Mouse (Mus musculus) embryonic facial prominence, embryonic 11.5 days (tissue): ENCODE data around the gene Gm3045. TPM values are rescaled to one million over a fixed set of nuclear protein-coding genes. Genes with fewer than 3 reads are reported as not detected.

Experiments used
- ATAC-seq: fragments of 200-750 bp; cut with Nextera tagmentation; replicated peaks from 2 replicates; pipeline ENCODE4 v1.8.0; 2017; ENCODE audit warnings: low read depth; ENCODE audit not compliant: insufficient number of reproducible peaks, low FRiP score, low TSS enrichment
- DNase-seq: peaks from one replicate; pipeline ENCODE4 v3.0.0-alpha.2; 2015; ENCODE audit warnings: low spot score
- H3K27ac ChIP-seq: fragments of 300-500 bp; sonication (generic); replicated peaks from 2 replicates; pipeline ENCODE4 v1.5.1; 2014; ENCODE audit warnings: mild to moderate bottlenecking, low read depth, low read length, control low read depth
- H3K27me3 ChIP-seq: fragments of 300-500 bp; sonication (generic); 2 replicates; pipeline ENCODE4 v1.6.1; 2014; ENCODE audit warnings: mild to moderate bottlenecking, low read length, moderate library complexity, mixed read lengths; ENCODE audit not compliant: control insufficient read depth, insufficient read depth
- H3K36me3 ChIP-seq: fragments of 300-500 bp; sonication (generic); replicated peaks from 2 replicates; pipeline ENCODE4 v1.6.1; 2014; ENCODE audit warnings: low read depth, mild to moderate bottlenecking, low read length, moderate library complexity, mixed read lengths; ENCODE audit not compliant: control insufficient read depth, insufficient read depth
- H3K4me1 ChIP-seq: fragments of 300-500 bp; sonication (generic); 2 replicates; pipeline ENCODE4 v1.6.1; 2014; ENCODE audit warnings: low read length, mixed read lengths; ENCODE audit not compliant: control insufficient read depth, insufficient read depth
- H3K4me2 ChIP-seq: fragments of 300-500 bp; sonication (generic); 2 replicates; pipeline ENCODE4 v1.6.1; 2014; ENCODE audit warnings: low read depth, mild to moderate bottlenecking, control low read depth, low read length, moderate library complexity
- H3K4me3 ChIP-seq: fragments of 300-500 bp; sonication (generic); 2 replicates; pipeline ENCODE4 v1.5.1; 2014; ENCODE audit warnings: low read depth, low read length, control low read depth
- H3K9ac ChIP-seq: fragments of 300-500 bp; sonication (generic); replicated peaks from 2 replicates; pipeline ENCODE4 v1.6.1; 2014; ENCODE audit warnings: mild to moderate bottlenecking, control low read depth, low read length
- H3K9me3 ChIP-seq: fragments of 300-500 bp; sonication (generic); replicated peaks from 2 replicates; pipeline ENCODE4 v1.6.1; 2016; ENCODE audit warnings: mild to moderate bottlenecking, low read length, inconsistent platforms, mixed read lengths; ENCODE audit not compliant: control insufficient read depth
- WGBS: fragments of 180-500 bp; shearing (Covaris S2); extraction: QIAGEN DNeasy Blood & Tissue Kit; methylation state at CpG from one replicate; pipeline ENCODE4 v1.1.7; 2014; 5-methylcytosine and 5-hydroxymethylcytosine counted together
- polyA plus RNA-seq: library from polyadenylated mRNA; unstranded; fragments of >200 nt; fragmentation: Nextera tagmentation; extraction: Ambion mirVana; gene quantifications from 2 replicates; pipeline ENCODE4 v1.2.1, GENCODE M21; 2014

Gene Gm3045
- polyA plus RNA-seq, 1 experiment from 2014 or later, result not detected

DNA sequence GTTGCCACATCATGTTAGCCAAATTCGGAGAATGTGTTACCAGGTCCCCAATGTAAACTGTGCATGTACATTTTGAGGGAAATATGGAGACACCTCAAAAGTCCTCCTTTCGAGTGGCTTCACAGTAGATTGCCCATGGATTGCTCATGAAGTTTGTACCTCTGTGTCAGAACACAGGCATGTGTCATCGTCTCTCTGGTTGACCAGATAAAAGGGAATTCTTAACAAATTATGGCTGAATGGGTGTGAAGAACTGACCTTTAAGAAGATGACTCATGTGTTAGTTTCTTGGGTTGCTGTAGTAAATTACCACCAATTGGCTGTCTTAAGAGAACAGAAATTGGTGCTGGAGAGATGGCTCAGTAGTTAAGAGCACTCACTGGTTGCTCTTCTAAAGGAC is 17.7 kb downstream of the Gm3045 start:
- ATAC-seq (no peak), DNase-seq (no peak)
- peaks cover 18% of the 10 kb centered on the region for H3K27me3 ChIP-seq
- no peaks in the 10 kb centered on the region for H3K4me1 ChIP-seq
- H3K27ac ChIP-seq, result no peak overlapping the region
- H3K36me3 ChIP-seq, result no peaks in the 10 kb centered on the region
- H3K9me3 ChIP-seq, result no peaks in the 10 kb centered on the region
- no peak overlapping the region for H3K9ac ChIP-seq
- 91% methylated on average over 3 of the region's 3 CpGs for WGBS
- no peak overlapping the region for H3K4me2 ChIP-seq
- no peak overlapping the region for H3K4me3 ChIP-seq

DNA sequence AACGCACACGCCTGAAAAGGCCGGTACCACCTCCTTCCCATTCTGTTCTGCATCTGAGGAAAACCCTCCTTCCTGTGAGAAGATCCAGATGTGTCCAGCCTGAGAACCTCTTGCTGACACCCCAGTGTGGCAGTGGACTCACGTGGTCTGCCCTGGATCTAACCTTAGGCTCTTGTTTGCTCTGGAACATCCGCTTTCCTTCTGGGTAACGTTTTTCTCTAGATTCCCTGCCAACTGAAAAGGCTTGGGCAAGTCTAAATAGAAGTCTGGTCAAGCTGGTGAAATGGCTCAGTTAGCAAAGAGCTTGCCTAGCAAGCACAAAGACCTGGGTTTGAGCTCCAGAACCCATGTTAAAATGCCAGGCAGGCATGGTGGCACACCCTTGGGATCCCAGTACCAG is 18.6 kb downstream of the Gm3045 start:
- no peak overlapping the region for H3K4me2 ChIP-seq

DNA sequence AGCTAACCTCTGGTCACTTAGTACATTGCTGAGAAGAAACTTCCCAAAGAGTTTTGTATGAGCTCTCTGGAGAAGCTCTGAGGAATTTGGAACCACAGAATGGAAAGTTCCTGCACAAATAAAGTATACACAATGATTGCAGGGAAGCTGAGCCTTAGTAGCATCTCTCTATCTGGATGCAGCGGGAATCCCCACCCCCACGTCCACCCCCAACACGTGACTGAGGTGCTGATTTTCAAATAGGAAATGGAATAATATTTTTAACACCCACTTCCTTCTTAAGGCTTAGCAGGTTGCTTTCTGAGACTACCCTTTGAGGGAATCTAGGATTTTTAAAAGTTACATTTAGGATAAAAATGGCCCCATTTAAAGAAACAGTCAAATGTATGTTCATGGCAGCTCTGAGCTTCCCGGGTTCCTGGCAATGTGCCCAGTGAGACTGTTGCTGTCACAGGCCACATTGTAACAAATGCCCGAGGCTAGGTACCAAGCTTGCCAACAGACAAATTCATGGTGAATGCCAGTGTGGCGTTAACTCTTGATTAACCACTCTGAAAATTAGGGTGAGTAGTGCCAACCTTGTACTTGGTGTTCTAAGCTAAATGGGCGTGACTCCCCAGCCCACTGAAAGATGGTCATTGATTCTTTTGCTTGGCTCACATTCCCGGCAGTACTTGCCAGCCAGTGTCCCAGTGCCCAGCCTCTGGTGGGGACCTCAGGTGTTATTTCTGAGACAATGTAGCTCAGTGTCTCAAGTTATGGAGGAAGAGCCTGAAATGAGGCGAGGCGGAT is 23.0 kb downstream of the Gm3045 start:
- Histone ChIP-seq H3K4me1 (no peaks in the 10 kb centered on the region), H3K27me3 (no peaks in the 10 kb centered on the region), H3K9ac (no peak overlapping the region), H3K4me2 (no peak overlapping the region), H3K36me3 (no peaks in the 10 kb centered on the region), H3K27ac (no peak overlapping the region), H3K9me3 (no peaks in the 10 kb centered on the region), H3K4me3 (no peak overlapping the region)
- ATAC-seq, result no peak
- no peak for DNase-seq
- WGBS, result 81% methylated on average over 10 of the region's 10 CpGs

More for the DNA sequence above, 18.6 kb downstream of the Gm3045 start:
- peaks cover 9% of the 10 kb centered on the region; the same call in 1 of the 2 replicates for H3K27me3 ChIP-seq
- H3K9ac ChIP-seq, result no peak overlapping the region
- ATAC-seq (no peak), DNase-seq (no peak)
- H3K27ac ChIP-seq, result no peak overlapping the region
- WGBS, result 90% methylated on average over 6 of the region's 6 CpGs
- H3K9me3 ChIP-seq, result no peaks in the 10 kb centered on the region
- H3K4me3 ChIP-seq, result no peak overlapping the region
- H3K4me1 ChIP-seq, result no peaks in the 10 kb centered on the region
- H3K36me3 ChIP-seq, result no peaks in the 10 kb centered on the region

GRCm38 (mm10) chr13:56450035-56450434 is 23.6 kb downstream of the Gm3045 start:
- no peak for DNase-seq
- no peak overlapping the region for H3K4me3 ChIP-seq
- H3K9ac ChIP-seq, result no peak overlapping the region
- no peak for ATAC-seq
- no peaks in the 10 kb centered on the region for H3K9me3 ChIP-seq
- WGBS, result 86% methylated on average over 8 of the region's 8 CpGs
- no peaks in the 10 kb centered on the region for H3K27me3 ChIP-seq
- no peaks in the 10 kb centered on the region for H3K36me3 ChIP-seq
- no peak overlapping the region for H3K4me2 ChIP-seq
- no peaks in the 10 kb centered on the region for H3K4me1 ChIP-seq
- no peak overlapping the region for H3K27ac ChIP-seq

DNA sequence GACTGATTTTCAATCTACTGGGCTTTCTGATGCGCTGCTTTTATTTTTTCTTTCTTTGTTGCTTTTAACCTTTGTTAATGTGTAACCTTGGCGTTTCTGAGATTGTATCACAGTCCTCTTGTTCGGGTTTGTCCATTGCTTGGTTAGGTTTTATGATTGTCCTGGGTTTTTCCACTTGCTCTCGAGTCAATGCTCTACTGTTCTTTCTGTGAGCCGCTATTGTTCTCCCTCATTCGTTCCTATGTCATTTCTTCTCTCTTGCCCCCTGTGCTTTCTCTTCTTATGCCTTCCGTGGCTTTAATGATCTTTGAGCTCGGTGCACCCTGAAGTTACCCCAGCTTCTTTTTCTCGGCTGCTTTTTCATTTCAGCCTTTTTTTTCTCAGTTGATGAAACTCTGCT is 31.6 kb downstream of the Gm3045 start:
- no peak for ATAC-seq
- H3K4me1 ChIP-seq, result no peaks in the 10 kb centered on the region
- H3K27me3 ChIP-seq, result no peaks in the 10 kb centered on the region
- 37% methylated on average over 9 of the region's 9 CpGs for WGBS
- no peak overlapping the region for H3K27ac ChIP-seq
- H3K9ac ChIP-seq, result no peak overlapping the region
- no peaks in the 10 kb centered on the region for H3K36me3 ChIP-seq
- no peak overlapping the region for H3K4me2 ChIP-seq
- H3K4me3 ChIP-seq, result no peak overlapping the region
- no peak for DNase-seq
- no peaks in the 10 kb centered on the region for H3K9me3 ChIP-seq

- no peaks in the 10 kb centered on the region for H3K27me3 ChIP-seq
- H3K4me2 ChIP-seq, result no peak overlapping the region
- 85% methylated on average over 4 of the region's 4 CpGs for WGBS
- no peaks in the 10 kb centered on the region for H3K36me3 ChIP-seq
- H3K9me3 ChIP-seq, result no peaks in the 10 kb centered on the region
- no peak for ATAC-seq
- no peak for DNase-seq
- H3K4me1 ChIP-seq, result no peaks in the 10 kb centered on the region
- H3K4me3 ChIP-seq, result no peak overlapping the region
- H3K9ac ChIP-seq, result no peak overlapping the region
- no peak overlapping the region for H3K27ac ChIP-seq
Observed at GRCm38 (mm10) chr13:56461460-56461859, 35.1 kb downstream of the Gm3045 start.

- H3K27me3 ChIP-seq, result no peaks in the 10 kb centered on the region
- H3K36me3 ChIP-seq, result no peaks in the 10 kb centered on the region
- H3K4me1 ChIP-seq, result no peaks in the 10 kb centered on the region
- no peak for ATAC-seq
- no peak for DNase-seq
- H3K4me3 ChIP-seq, result no peak overlapping the region
- 89% methylated on average over 4 of the region's 4 CpGs for WGBS
- no peak overlapping the region for H3K27ac ChIP-seq
- no peak overlapping the region for H3K4me2 ChIP-seq
- H3K9me3 ChIP-seq, result no peaks in the 10 kb centered on the region
- H3K9ac ChIP-seq, result no peak overlapping the region
Observed at GRCm38 (mm10) chr13:56462791-56463190, 36.4 kb downstream of the Gm3045 start.

DNA sequence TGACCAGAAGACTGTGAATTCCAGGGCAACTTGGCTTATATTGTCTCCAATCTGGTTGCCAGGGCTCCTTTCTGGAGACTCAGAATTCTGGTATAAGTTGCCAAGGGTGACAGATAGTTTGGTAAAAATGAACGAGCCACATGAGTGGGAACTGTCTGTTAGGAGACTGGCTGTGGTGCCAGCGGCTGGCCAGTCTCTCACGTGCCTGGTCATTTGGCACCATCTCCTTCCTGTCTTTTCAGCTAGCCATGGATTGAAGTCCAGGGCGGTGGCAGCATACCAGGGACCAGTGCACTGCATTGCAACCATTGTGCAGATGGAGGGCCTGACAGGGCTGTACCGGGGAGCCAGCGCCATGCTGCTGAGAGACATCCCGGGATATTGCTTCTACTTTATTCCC is 36.9 kb downstream of the Gm3045 start:
- H3K4me3 ChIP-seq, result no peak overlapping the region
- no peak overlapping the region for H3K27ac ChIP-seq
- ATAC-seq, result no peak
- no peaks in the 10 kb centered on the region for H3K36me3 ChIP-seq
- H3K4me1 ChIP-seq, result no peaks in the 10 kb centered on the region
- no peak for DNase-seq
- H3K27me3 ChIP-seq, result no peaks in the 10 kb centered on the region
- 93% methylated on average over 7 of the region's 7 CpGs for WGBS
- no peak overlapping the region for H3K4me2 ChIP-seq
- H3K9me3 ChIP-seq, result no peaks in the 10 kb centered on the region
- H3K9ac ChIP-seq, result no peak overlapping the region
